Mouse (Mus musculus) urinary bladder, postnatal 36 days (tissue): Measurements from ENCODE around the gene Gm3486.
"Not testable (repeated sequence)": the region's sequence is repeated elsewhere in the genome, so short reads cannot be mapped to it uniquely, and the experiment has no call there.

Source experiments
- DNase-seq, 2 experiments: peaks; one replicate each; pipeline ENCODE4 v3.0.0; 2022; ENCODE audit warnings: low spot score in 2 of 2, mixed read lengths in 1 of 2

The Gm3486 gene

DNA sequence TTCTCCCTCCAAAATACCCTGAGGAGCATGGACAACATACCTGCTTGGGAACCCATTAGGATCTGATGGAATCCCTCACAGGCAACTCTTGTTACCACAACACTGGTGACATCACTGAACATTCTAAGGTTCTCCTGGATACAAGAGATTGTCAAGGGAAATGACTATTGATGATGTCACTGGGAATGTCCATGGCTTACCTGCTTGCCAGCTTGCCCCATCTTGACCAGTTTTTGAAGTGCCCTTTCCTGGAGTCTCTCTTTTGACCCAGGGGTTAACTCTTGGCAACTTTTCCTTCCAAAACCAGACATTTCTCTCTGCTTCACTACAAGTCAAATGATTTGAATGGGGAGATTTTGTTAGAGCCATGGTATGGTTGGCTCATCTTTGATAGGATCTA is at the start of gene Gm3486:
Gene Gm3486, minus strand, starts transcription at position 101 of the 400 bp plus-strand sequence.
- DNase-seq, result not testable (repeated sequence)

DNA sequence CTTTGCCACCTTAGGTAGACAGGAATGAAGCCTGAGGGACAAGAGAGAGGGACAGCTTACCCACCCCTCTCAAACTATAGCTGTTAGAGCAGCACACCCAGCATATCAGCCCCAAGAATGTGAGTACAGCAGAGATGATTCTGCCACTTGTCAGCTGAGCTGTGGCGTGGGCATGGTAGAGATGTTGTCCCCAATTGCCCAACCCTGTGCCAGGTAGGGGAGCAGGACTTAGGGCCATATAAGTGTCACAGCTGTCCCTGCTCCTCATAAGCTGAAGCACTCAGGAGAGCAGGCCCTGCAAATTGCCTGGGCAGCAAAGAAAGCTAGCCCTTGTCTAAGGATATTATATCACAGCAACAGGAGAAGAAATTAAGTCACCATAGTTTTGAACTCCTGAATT is 35.4 kb upstream of the Gm3486 start:
- DNase-seq, result not testable (repeated sequence)

GRCm38 (mm10) chr14:41520683-41521082 is 31.4 kb upstream of the Gm3486 start:
- not testable (repeated sequence) for DNase-seq

- not testable (repeated sequence) for DNase-seq
Measured at GRCm38 (mm10) chr14:41453418-41453817, 35.9 kb downstream of the Gm3486 start, which contains the start of gene Gm7954. Gene Gm7954, minus strand, starts transcription at chr14:41453518.
